Mouse (Mus musculus) liver, embryonic 14.5 days (tissue): ENCODE measurements around the gene 1700123O20Rik. TPM values are rescaled to one million over a fixed set of nuclear protein-coding genes. Genes with fewer than 3 reads are reported as not detected.

Experiments
- ATAC-seq: fragments of 200-750 bp; cut with Nextera tagmentation; 2 replicates; pipeline ENCODE4 v1.8.0; 2017; ENCODE audit warnings: moderate number of reproducible peaks, mild to moderate bottlenecking, moderate library complexity; ENCODE audit not compliant: insufficient read depth
- DNase-seq, 3 experiments: peaks; one replicate each; pipeline ENCODE4 v3.0.0-alpha.2; 2012 to 2013; ENCODE audit warnings: low read depth in 3 of 3, low spot score in 3 of 3
- H3K27ac ChIP-seq: fragments of 300-500 bp; sonication (generic); 2 replicates; pipeline ENCODE4 v1.5.1; 2014; ENCODE audit warnings: moderate library complexity, mild to moderate bottlenecking, control low read depth, inconsistent platforms
- H3K27me3 ChIP-seq: fragments of 300-500 bp; sonication (generic); 2 replicates; pipeline ENCODE4 v1.6.1; 2014; ENCODE audit warnings: mild to moderate bottlenecking, low read length, moderate library complexity; ENCODE audit not compliant: control insufficient read depth, insufficient read depth
- H3K36me3 ChIP-seq: fragments of 300-500 bp; sonication (generic); replicated peaks from 2 replicates; pipeline ENCODE4 v1.6.1; 2014; ENCODE audit warnings: low read depth; ENCODE audit not compliant: control insufficient read depth, insufficient read depth
- H3K4me1 ChIP-seq, 2 experiments: fragments of 200-500 bp in 1 of 2; fragments of 300-500 bp in 1 of 2; sonication (generic) in 1 of 2; replicated peaks; 2 replicates each; pipeline ENCODE4 v1.6.1; 2012 to 2014; ENCODE audit warnings: antibody characterized with exemption in 1 of 2, inconsistent platforms in 1 of 2, low read length in 1 of 2; ENCODE audit not compliant: control insufficient read depth in 2 of 2, insufficient read depth in 2 of 2
- H3K4me2 ChIP-seq: fragments of 300-500 bp; sonication (generic); 2 replicates; pipeline ENCODE4 v1.6.1; 2014; ENCODE audit warnings: low read depth, mild to moderate bottlenecking, control low read depth, moderate library complexity
- H3K4me3 ChIP-seq, 2 experiments: fragments of 200-500 bp in 1 of 2; fragments of 300-500 bp in 1 of 2; sonication (generic) in 1 of 2; 2 replicates each; pipeline ENCODE4 v1.5.1; 2012 to 2014; ENCODE audit warnings: low read depth in 2 of 2, low read length in 2 of 2, mild to moderate bottlenecking in 2 of 2, control low read depth in 1 of 2, inconsistent platforms in 1 of 2, moderate library complexity in 1 of 2; ENCODE audit not compliant: insufficient read depth in 1 of 2
- H3K9ac ChIP-seq: fragments of 300-500 bp; sonication (generic); replicated peaks from 2 replicates; pipeline ENCODE4 v1.6.1; 2014; ENCODE audit warnings: mild to moderate bottlenecking, control low read depth, moderate library complexity
- H3K9me3 ChIP-seq: fragments of 300-500 bp; sonication (generic); 2 replicates; pipeline ENCODE4 v1.6.1; 2016; ENCODE audit warnings: low read length, mixed read lengths; ENCODE audit not compliant: control insufficient read depth
- CTCF ChIP-seq: IDR thresholded peaks from 2 replicates; pipeline ENCODE4 v1.5.1; 2016; ENCODE audit warnings: antibody characterized with exemption, low read depth, control low read depth
- EP300 ChIP-seq: IDR thresholded peaks from 2 replicates; pipeline ENCODE4 v1.6.1; 2016; ENCODE audit warnings: antibody characterized with exemption, low read depth
- WGBS: fragments of 180-500 bp; shearing (Covaris S2); extraction: QIAGEN DNeasy Blood & Tissue Kit; methylation state at CpG from one replicate; pipeline ENCODE4 v1.1.7; 2014; ENCODE audit not compliant: insufficient replicate concordance; 5-methylcytosine and 5-hydroxymethylcytosine counted together
- polyA plus RNA-seq, 2 experiments: library from polyadenylated mRNA; depleted of rRNA in 1 of 2; stranded (reverse) in 1 of 2; unstranded in 1 of 2; fragments of >200 nt; fragmentation: Nextera tagmentation in 1 of 2; extraction: Ambion mirVana in 1 of 2; gene quantifications; 2 replicates each; pipeline versions ENCODE4 v1.2.1 to v1.2.3; 2012 to 2014

1700123O20Rik gene
- polyA plus RNA-seq, 2 experiments = 33.6 to 39.9 TPM

- Histone ChIP-seq H3K4me2 (peak overlapping the region; percentile 91), H3K27ac (peak overlapping the region; percentile 65), H3K4me1 (peaks cover 14 to 19% of the 10 kb centered on the region in 2 experiments), H3K9me3 (no peaks in the 10 kb centered on the region), H3K4me3 (peak overlapping the region; percentile 62 to 98), H3K36me3 (peaks cover 58% of the 10 kb centered on the region), H3K27me3 (no peaks in the 10 kb centered on the region), H3K9ac (peak overlapping the region; percentile 58)
- WGBS = 0% methylated on average over 12 of the region's 12 CpGs
- ATAC-seq = peak; percentile 85
- TF ChIP-seq EP300 = no peak
- peak; percentile 26; the same call in 1 of the 2 replicates for TF ChIP-seq CTCF
- peak; percentile 76 to 78 (median 77) for DNase-seq
Observed at GRCm38 (mm10) chr14:54653496-54653895, 32.5 kb upstream of the 1700123O20Rik start.

GRCm38 (mm10) chr14:54660009-54660408 is 26.0 kb upstream of the 1700123O20Rik start:
- H3K9ac ChIP-seq = no peak overlapping the region
- H3K27ac ChIP-seq = no peak overlapping the region
- DNase-seq (peak in 1 of 3 experiments; percentile 53), ATAC-seq (no peak)
- no peaks in the 10 kb centered on the region for H3K9me3 ChIP-seq
- H3K4me1 ChIP-seq = no peaks in the 10 kb centered on the region
- H3K27me3 ChIP-seq = no peaks in the 10 kb centered on the region
- WGBS = 83% methylated on average over 2 of the region's 2 CpGs
- no peak overlapping the region for H3K4me2 ChIP-seq
- TF ChIP-seq CTCF (no peak), EP300 (no peak)
- H3K36me3 ChIP-seq = peaks cover 91% of the 10 kb centered on the region
- H3K4me3 ChIP-seq = no peak overlapping the region

- Histone ChIP-seq H3K27me3 (no peaks in the 10 kb centered on the region), H3K4me1 (no peaks in the 10 kb centered on the region), H3K36me3 (peaks cover 85% of the 10 kb centered on the region), H3K4me2 (no peak overlapping the region), H3K4me3 (no peak overlapping the region), H3K9ac (no peak overlapping the region), H3K27ac (no peak overlapping the region), H3K9me3 (no peaks in the 10 kb centered on the region)
- no peak for ATAC-seq
- TF ChIP-seq CTCF (no peak), EP300 (no peak)
- 81% methylated on average over 10 of the region's 10 CpGs for whole genome bisulfite sequencing
- no peak for DNase-seq
Observed at GRCm38 (mm10) chr14:54664477-54665222, 21.4 kb upstream of the 1700123O20Rik start.

DNA sequence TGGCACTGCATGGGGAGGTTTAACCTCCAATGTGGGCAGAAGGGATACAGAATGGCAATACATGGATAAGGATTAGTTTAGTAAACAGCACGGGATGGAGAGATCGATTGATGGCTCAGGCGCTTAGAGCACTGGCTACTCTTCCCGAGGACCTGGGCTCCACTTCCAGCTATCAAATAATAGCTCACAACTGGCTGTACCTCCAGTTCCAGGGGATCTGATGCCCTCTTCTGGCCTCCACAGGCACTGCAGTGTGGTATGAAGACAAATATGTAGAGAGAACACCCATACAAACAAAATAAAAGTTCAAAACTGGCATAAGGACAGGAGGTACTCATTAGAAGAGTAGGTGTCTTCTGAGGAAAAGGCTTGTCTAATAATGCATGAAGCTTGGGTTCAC is 16.6 kb upstream of the 1700123O20Rik start:
- no peak overlapping the region for H3K9ac ChIP-seq
- no peaks in the 10 kb centered on the region for H3K27me3 ChIP-seq
- DNase-seq (no peak), ATAC-seq (no peak)
- peak; percentile 87 for TF ChIP-seq CTCF
- TF ChIP-seq EP300 = no peak
- H3K4me1 ChIP-seq = no peaks in the 10 kb centered on the region
- H3K36me3 ChIP-seq = peaks cover 57% of the 10 kb centered on the region
- no peaks in the 10 kb centered on the region for H3K9me3 ChIP-seq
- 56% methylated on average over 4 of the region's 4 CpGs for WGBS
- H3K4me3 ChIP-seq = no peak overlapping the region
- H3K4me2 ChIP-seq = no peak overlapping the region
- H3K27ac ChIP-seq = no peak overlapping the region

GRCm38 (mm10) chr14:54674317-54674716 is 11.7 kb upstream of the 1700123O20Rik start:
- Histone ChIP-seq H3K36me3 (peaks cover 59% of the 10 kb centered on the region), H3K9ac (no peak overlapping the region)

More at GRCm38 (mm10) chr14:54674317-54674716, 11.7 kb upstream of the 1700123O20Rik start:
- Histone ChIP-seq H3K27me3 (no peaks in the 10 kb centered on the region), H3K4me3 (no peak overlapping the region), H3K4me1 (no peaks in the 10 kb centered on the region), H3K4me2 (no peak overlapping the region), H3K27ac (no peak overlapping the region), H3K9me3 (no peaks in the 10 kb centered on the region)
- 52% methylated on average over 2 of the region's 2 CpGs for WGBS
- TF ChIP-seq EP300 = no peak
- no peak for TF ChIP-seq CTCF
- no peak for DNase-seq
- no peak for ATAC-seq
